Mouse (Mus musculus): ENCODE measurements around the gene 1600014C10Rik.

DNA sequence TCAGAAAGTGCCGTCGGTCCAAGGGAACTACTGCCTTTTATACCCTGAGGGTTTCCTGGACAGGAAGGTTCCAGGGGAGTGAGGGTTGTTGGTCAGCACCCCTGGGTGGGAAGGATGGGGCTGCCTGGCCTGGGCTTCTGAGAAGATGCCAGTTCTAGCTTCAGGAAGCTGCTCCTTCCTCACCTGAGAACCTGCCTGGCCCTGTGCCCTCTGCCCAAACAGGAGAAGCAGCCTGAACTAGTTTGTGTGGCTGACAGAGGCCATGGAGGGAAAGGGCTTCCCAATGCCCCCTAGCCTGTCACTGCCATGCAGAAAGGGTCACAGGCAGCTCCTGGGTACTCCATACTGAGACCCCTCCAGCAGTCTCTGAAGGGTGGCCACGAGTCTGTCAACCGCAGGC, 36.5 kb downstream of the 1600014C10Rik start:
- TF ChIP-seq POLR2A (IDR thresholded peaks at IDR 0.05; ENCODE audit: borderline replicate concordance, low read depth, low read length) (no peak), CTCF (IDR thresholded peaks at IDR 0.05; ENCODE audit: low read depth, low read length) (no peak)

Measured in bone marrow macrophage, adult 2 months (primary cell).